Mouse (Mus musculus) testis, adult 2 months (tissue): Measurements from ENCODE around the gene Syn3.

Experiments
- CTCF ChIP-seq: fragments of 200-500 bp; IDR thresholded peaks from 2 replicates; pipeline ENCODE4 v1.5.1; 2012; ENCODE audit warnings: low read depth, mild to moderate bottlenecking, inconsistent platforms, low read length, moderate library complexity; ENCODE audit not compliant: control insufficient read depth, insufficient read depth, insufficient replicate concordance
- POLR2A ChIP-seq: fragments of 200-500 bp; IDR thresholded peaks from 2 replicates; pipeline ENCODE4 v1.6.1; 2012; ENCODE audit warnings: low read depth, mild to moderate bottlenecking, inconsistent platforms, low read length, moderate library complexity; ENCODE audit not compliant: control insufficient read depth

DNA sequence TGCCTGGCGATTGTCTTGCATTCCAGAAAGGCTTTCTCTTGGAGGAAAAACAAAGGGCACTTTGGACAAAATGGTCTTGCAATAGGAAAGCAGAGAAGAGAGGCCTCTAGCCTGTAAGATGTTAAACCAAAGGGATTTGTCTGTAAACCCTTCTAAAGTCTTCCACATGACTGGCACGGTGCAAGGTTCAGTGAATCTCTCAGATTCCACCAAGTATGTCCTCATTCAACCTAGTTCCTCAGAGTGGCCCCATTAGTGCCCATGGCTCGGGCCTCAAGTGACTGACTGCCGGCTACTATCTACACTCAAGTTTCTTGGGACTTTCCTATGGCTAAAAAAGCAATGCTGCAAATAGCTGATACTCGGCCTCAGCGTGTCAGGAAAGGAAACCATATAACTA lies 200.4 kb downstream of the Syn3 start:
- TF ChIP-seq POLR2A, result no peak
- TF ChIP-seq CTCF, result no peak
